Mouse (Mus musculus) heart, postnatal 4 days (tissue): ENCODE results near the gene Myoz1. TPM values are rescaled to one million over a fixed set of nuclear protein-coding genes. Genes with fewer than 3 reads are reported as not detected.
"Not testable (repeated sequence)": the region's sequence is repeated elsewhere in the genome, so short reads cannot be mapped to it uniquely, and the experiment has no call there.

ENCODE experiments used
- DNase-seq: peaks from one replicate; pipeline ENCODE4 v3.0.0; 2021
- total RNA-seq, 2 experiments: library from RNA; stranded (reverse); gene quantifications; 2 replicates each; pipeline ENCODE4 v1.2.3; 2021

Gene Myoz1
- total RNA-seq, 2 experiments from 2014 or later: 5.6 to 7.5 TPM

DNA sequence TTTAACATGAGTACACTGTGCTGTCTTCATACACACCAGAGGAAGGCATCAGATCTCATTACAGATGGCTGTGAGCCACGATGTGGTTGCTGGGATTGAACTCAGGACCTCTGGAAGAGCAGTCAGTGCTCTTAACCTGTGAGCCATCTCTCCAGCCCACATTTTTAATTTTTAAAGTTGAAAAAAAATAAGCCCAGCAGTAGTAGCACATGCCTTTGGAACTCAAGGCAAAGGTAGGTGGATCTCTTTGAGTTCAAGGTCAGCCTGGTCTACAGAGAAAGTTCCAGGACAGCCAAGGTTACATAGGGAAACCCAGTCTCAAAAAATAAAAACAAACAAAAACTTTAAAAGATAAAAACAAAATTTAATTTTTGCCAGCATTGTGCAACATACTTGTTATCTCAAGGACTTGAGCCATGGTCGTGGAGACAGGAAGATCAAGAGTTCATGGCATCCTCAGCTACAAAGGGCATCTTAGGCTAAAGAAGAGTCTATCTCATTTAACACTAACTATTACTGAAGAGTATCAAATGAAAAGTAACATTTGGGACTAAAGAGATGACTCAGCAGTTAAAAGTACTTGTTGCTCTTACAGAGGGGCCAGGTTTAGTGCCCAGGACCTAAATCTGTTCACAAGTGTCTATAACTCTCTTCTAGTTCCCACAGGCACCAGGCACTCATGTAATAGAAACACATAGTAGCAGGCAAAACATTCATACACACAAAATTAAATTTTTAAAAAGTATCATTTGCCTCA, 18.3 kb downstream of the Myoz1 start:
- no peak for DNase-seq

GRCm38 (mm10) chr14:20636968-20637367, 19.4 kb downstream of the Myoz1 start:
- DNase-seq: not testable (repeated sequence)

DNA sequence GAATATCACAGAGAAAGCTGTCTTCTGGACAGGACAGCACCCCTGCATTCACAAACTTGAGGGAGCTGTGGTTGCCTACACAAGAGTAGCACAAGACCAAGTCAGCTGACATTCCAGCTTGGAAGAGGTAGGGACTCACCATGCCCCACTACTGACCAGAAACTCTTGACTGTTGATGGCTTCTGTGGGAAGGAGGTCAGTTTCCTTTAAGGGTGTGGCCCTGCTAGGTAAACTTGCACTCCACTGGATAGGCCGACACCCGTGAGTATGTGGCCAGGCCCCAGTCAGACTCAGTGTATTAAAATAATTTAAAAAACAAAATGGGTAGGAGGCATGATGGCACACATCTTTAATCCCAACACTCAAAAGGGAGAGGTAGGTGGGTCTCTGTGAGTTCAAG, 20.8 kb downstream of the Myoz1 start:
- DNase-seq: no peak

DNA sequence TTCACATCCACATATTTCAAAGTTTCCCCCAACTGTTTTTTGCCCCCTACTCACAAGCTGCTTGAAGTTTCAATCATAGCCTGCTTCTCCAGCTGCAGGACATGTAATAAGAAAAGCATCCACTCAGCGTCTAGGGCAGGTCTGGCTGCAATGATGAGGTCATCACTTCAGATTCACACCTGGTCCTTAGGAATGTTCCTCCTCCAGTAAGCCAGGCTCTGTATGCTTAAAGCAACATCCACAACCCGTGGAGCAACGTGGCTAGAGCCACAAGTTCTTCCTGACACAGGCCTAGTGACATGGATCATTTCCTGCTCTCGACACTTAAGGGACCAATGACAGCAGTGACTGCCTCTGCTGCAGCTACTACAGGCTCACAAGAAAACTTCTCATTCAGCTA, 25.1 kb downstream of the Myoz1 start:
- DNase-seq: no peak

DNA sequence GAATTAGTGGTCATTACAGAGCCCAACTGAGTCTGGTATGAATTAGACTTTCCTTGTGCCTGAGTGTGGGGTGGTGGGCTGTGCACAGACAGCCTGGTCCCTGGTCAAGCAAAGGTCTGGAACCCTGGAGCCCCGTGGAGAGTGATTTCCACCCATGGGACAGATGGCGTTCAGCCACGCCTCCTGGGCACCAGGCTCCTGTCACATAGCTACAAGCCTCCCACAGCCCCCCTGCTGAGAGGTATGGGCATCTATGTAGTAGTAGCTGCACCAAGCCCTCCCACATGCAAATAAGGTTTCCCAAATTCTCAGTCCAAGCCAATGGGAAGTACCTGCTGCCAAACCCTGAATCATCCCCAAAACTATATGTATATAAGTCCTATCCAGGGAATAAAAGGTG, 29.4 kb downstream of the Myoz1 start:
- DNase-seq: no peak

DNA sequence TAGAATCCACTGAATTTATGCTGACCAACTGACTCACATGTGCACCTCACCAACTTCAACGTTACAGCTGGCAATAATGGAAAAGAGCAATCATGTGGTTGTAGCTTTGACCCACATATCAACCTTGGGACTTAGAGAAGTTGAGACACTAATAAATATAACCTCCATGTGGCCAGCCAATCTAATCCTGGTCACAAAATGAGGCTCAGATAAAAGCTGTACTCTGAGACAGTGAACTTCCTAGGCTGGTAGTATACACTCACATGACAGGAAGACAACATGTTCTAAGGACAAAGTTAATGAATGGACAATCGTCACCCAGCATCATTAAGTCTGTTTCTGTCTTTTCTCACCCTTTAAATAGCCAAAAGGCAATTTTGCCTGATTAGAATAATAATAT, 29.9 kb downstream of the Myoz1 start:
- DNase-seq: no peak

- DNase-seq: no peak
These were observed 33.4 kb downstream of the Myoz1 start for GRCm38 (mm10) chr14:20622907-20623306.

- DNase-seq: no peak
These were observed 33.9 kb downstream of the Myoz1 start for GRCm38 (mm10) chr14:20622412-20622811.

DNA sequence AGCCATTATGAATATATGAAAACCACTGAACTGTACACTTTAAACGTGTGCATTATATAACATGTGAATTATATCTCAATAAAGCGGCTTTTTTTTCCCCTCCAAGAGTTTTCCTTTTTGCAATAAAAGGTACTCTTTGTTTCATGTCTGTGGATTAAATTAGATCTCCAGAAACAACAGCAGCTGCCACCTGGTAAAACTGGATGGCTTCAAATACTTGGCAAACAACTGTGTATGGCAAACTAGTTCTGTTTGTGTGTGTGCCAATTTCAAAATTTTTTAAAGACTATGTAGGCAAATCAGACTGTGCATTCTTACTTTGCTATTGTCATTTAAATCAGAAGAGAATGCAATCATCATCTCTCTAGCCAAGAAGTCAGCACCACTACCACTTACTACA, 34.4 kb downstream of the Myoz1 start:
- no peak for DNase-seq

DNA sequence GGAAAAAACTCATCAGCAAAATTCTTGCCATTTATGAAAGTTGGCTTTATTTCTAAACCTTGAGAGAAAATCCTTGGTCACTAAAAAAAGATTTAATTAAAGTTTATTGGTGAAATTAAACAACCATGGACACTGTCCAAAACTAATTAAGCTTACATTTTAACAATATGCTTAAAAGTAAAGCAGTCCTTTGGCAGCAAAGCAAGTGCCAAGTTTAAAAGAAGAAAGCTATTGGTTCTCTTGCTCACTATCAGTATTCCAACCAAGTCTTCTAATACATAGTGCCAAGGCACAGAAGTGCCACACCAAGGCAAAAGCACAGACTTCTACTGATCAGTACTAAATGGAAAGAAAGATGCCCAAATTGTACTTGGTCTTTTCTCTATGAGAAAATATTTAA, 37.2 kb downstream of the Myoz1 start:
- DNase-seq: no peak

DNA sequence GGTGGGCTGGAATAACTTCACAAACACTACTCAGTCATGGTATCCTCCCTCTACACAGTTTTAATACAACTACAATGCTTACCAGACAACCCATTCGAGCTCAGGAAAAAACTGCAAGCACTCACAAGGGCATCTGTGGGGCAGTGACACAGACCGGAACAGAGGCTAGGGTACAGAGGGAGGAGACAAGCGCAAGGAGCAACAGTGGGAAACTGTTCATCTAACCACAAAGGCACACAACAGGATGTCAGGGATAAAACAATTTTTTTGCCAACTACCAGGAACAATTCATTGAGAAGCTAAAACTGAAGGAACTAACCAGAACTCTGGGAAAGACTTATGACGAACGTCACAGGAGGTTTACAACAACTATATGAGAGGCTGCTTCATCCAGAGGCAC, 38.1 kb downstream of the Myoz1 start:
- DNase-seq: no peak

GRCm38 (mm10) chr14:20616421-20616820, 39.9 kb downstream of the Myoz1 start:
- no peak for DNase-seq

- no peak for DNase-seq
These were observed 41.3 kb downstream of the Myoz1 start for GRCm38 (mm10) chr14:20615075-20615474.

GRCm38 (mm10) chr14:20612820-20613219, 43.5 kb downstream of the Myoz1 start:
- no peak for DNase-seq

DNA sequence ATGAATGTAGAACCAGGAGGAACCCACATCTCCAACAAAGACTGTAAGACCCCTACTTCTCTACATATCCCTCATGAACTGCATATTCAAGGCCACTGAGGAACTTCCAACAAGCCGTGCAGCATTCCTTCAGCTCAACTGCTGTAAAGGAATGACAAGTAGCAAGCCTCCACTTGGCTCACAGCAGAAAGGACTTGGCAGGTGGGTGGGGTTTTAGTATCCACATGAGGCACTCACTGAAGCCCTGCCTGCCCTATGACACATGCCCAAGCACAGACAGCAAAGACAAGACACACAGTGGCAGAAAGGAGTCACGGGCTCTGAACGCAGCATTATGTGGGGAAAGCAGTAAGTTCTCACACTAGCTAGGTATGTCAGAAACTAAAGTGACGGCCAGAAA, 46.2 kb downstream of the Myoz1 start:
- peak; percentile 70 for DNase-seq

- DNase-seq: no peak
These were observed 46.8 kb downstream of the Myoz1 start for GRCm38 (mm10) chr14:20609519-20609918.

- DNase-seq: no peak
These were observed 48.8 kb downstream of the Myoz1 start for GRCm38 (mm10) chr14:20607396-20608126.

DNA sequence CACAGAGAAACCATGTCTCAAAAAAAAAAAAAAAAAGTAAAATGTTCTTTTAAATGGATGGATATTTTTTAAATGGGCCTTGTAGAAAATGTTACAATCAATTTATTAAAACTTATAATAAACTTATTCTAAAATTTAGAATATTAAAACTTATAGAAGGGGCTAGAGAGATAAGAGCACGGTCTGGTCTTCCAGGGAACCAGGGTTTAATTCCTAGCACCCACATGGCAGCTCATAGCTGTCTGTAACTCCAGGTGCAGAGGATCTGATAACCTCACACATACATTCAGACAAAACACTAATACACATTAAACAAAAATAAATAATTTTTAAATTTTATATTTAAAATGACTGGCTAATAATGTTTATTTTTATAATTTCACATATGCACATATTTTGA, 55.1 kb downstream of the Myoz1 start:
- DNase-seq: no peak

- no peak for DNase-seq
These were observed 56.1 kb downstream of the Myoz1 start for GRCm38 (mm10) chr14:20600203-20600602.

- DNase-seq: no peak
These were observed 56.8 kb downstream of the Myoz1 start for GRCm38 (mm10) chr14:20599542-20599941.
